Mouse (Mus musculus) lung, postnatal 0 days (tissue): Measurements from ENCODE around the gene Il24. TPM values are rescaled to one million over a fixed set of nuclear protein-coding genes. Genes with fewer than 3 reads are reported as not detected.

Experiments
- ATAC-seq: fragments of 200-750 bp; cut with Nextera tagmentation; 2 replicates; pipeline ENCODE4 v1.8.0; 2017; ENCODE audit warnings: moderate library complexity
- DNase-seq: peaks from one replicate; pipeline ENCODE4 v3.0.0-alpha.2; 2016; ENCODE audit warnings: low spot score
- H3K27ac ChIP-seq: fragments of 300-500 bp; sonication (generic); 2 replicates; pipeline ENCODE4 v1.5.1; 2014; ENCODE audit warnings: antibody characterized with exemption, mild to moderate bottlenecking, low read length, mixed read lengths
- H3K27me3 ChIP-seq: fragments of 300-500 bp; sonication (generic); replicated peaks from 2 replicates; pipeline ENCODE4 v1.6.1; 2014; ENCODE audit warnings: low read length, mixed read lengths; ENCODE audit not compliant: insufficient read depth
- H3K36me3 ChIP-seq: fragments of 300-500 bp; sonication (generic); 2 replicates; pipeline ENCODE4 v1.6.1; 2014; ENCODE audit warnings: low read length, mixed read lengths; ENCODE audit not compliant: insufficient read depth
- H3K4me1 ChIP-seq: fragments of 300-500 bp; sonication (generic); 2 replicates; pipeline ENCODE4 v1.6.1; 2014; ENCODE audit warnings: antibody characterized with exemption, low read depth, low read length, mixed read lengths; ENCODE audit not compliant: insufficient read depth
- H3K4me2 ChIP-seq: fragments of 300-500 bp; sonication (generic); replicated peaks from 2 replicates; pipeline ENCODE4 v1.6.1; 2014; ENCODE audit warnings: low read depth, mild to moderate bottlenecking, low read length, moderate library complexity, mixed read lengths
- H3K4me3 ChIP-seq: fragments of 300-500 bp; sonication (generic); 2 replicates; pipeline ENCODE4 v1.5.1; 2014; ENCODE audit warnings: low read depth, low read length
- H3K9ac ChIP-seq: fragments of 300-500 bp; sonication (generic); replicated peaks from 2 replicates; pipeline ENCODE4 v1.6.1; 2014; ENCODE audit warnings: low read depth, mild to moderate bottlenecking
- H3K9me3 ChIP-seq: fragments of 300-500 bp; sonication (generic); 2 replicates; pipeline ENCODE4 v1.6.1; 2016; ENCODE audit warnings: low read length, mixed read lengths
- CTCF ChIP-seq: IDR thresholded peaks from 2 replicates; pipeline ENCODE4 v1.5.1; 2016; ENCODE audit warnings: antibody characterized with exemption, mild to moderate bottlenecking
- EP300 ChIP-seq: IDR thresholded peaks from 2 replicates; pipeline ENCODE4 v1.6.1; 2016; ENCODE audit warnings: antibody characterized with exemption, mild to moderate bottlenecking, control low read depth
- WGBS: fragments of 180-500 bp; shearing (Covaris S2); extraction: QIAGEN DNeasy Blood & Tissue Kit; methylation state at CpG from one replicate; pipeline ENCODE4 v1.1.7; 2014; 5-methylcytosine and 5-hydroxymethylcytosine counted together
- polyA plus RNA-seq: library from polyadenylated mRNA; unstranded; fragments of >200 nt; fragmentation: Nextera tagmentation; extraction: Ambion mirVana; gene quantifications from 2 replicates; pipeline ENCODE4 v1.2.1, GENCODE M21; 2015

The Il24 gene
- polyA plus RNA-seq, 1 experiment from 2014 or later: not detected

DNA sequence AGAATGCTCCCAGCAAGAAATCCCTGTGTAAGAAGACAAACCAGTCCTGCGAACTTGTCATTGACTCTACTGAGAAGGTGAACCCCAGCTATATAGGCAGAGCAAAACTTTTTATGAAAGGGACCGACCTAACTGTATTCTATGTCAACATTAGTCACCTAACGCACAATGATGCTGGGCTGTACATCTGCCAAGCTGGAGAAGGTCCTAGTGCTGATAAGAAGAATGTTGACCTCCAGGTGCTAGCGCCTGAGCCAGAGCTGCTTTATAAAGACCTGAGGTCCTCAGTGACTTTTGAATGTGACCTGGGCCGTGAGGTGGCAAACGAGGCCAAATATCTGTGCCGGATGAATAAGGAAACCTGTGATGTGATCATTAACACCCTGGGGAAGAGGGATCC lies 42.7 kb downstream of the Il24 start:
- TF ChIP-seq CTCF (no peak), EP300 (no peak)
- Histone ChIP-seq H3K36me3 (no peaks in the 10 kb centered on the region), H3K9me3 (no peaks in the 10 kb centered on the region), H3K27ac (no peak overlapping the region), H3K4me3 (no peak overlapping the region), H3K4me2 (no peak overlapping the region), H3K4me1 (no peaks in the 10 kb centered on the region), H3K9ac (no peak overlapping the region), H3K27me3 (no peaks in the 10 kb centered on the region)
- ATAC-seq (no peak), DNase-seq (no peak)
- 75% methylated on average over 7 of the region's 7 CpGs for WGBS

- no peaks in the 10 kb centered on the region for H3K27me3 ChIP-seq
- no peak overlapping the region for H3K4me3 ChIP-seq
- H3K9me3 ChIP-seq: no peaks in the 10 kb centered on the region
- DNase-seq (no peak), ATAC-seq (no peak)
- H3K4me2 ChIP-seq: no peak overlapping the region
- TF ChIP-seq EP300: no peak
- no peak for TF ChIP-seq CTCF
- H3K4me1 ChIP-seq: no peaks in the 10 kb centered on the region
- no peak overlapping the region for H3K27ac ChIP-seq
- H3K9ac ChIP-seq: no peak overlapping the region
- 84% methylated on average over 7 of the region's 7 CpGs for WGBS
- H3K36me3 ChIP-seq: no peaks in the 10 kb centered on the region
Measured at GRCm38 (mm10) chr1:130841621-130842020, 45.6 kb downstream of the Il24 start.

DNA sequence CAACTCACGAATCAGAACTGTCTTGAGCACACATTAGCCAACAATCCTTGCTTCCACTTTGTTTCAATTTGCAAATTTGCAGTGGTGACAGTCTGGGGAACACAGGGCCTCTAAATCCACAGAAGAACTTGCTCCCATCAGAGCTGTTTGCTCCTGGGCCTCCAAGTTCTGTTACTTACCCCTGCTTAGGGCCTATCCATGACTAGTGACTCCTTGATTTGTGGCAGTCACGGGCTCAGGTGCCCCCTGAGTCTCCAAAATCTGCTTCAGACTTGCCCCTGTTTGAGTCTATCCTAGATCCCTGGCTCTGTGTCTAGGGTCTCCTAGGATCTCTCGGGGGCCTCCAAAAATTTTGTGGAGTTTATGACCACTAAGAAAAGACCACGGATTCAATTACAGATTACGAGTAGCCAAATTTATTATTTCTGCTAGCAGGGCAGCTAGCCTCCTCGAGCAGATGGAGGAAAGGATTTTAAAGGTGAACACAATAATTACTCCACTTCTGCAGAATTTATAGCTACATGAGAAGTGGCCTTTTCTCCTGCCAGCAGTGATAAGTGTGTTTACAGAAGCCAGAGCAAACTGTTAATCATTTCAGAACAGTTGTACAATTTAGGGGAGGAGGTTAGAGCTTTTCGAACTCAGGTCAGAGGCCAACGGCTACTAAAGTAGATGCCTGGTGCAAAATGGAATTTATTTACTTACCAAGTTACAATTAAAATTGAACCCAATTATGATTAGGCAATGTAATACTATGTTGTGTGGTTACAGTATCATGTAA lies 46.5 kb downstream of the Il24 start:
- H3K4me3 ChIP-seq: no peak overlapping the region
- no peaks in the 10 kb centered on the region for H3K36me3 ChIP-seq
- ATAC-seq: no peak
- 37% methylated on average over 8 of the region's 8 CpGs for WGBS
- no peak overlapping the region for H3K9ac ChIP-seq
- H3K4me1 ChIP-seq: no peaks in the 10 kb centered on the region
- TF ChIP-seq EP300 (no peak), CTCF (no peak)
- no peak overlapping the region for H3K27ac ChIP-seq
- DNase-seq: peak; percentile 12
- no peaks in the 10 kb centered on the region for H3K9me3 ChIP-seq
- no peak overlapping the region for H3K4me2 ChIP-seq
- H3K27me3 ChIP-seq: no peaks in the 10 kb centered on the region

DNA sequence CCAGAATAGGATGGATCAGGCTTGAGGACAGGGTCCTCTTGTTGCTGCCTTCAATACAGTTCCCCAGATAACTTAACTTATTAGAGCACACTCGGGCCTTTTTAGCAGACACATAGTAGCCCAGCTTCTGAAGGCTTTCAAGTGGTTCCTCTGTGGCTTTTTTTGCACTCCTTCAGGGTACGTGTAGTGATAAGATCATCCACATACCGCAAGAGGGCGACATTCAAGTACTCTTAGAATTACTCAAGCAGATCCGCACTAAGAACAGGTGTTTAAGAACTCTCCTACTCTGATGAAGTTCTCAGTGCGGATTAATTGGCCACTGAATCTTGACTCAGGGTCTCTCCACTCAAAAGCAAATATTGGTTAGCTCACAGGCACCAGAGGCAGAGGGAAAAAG lies 49.0 kb downstream of the Il24 start:
- TF ChIP-seq CTCF (peak; percentile 60), EP300 (peak; percentile 45; the same call in 1 of the 2 replicates)
- ATAC-seq: peak; percentile 47; the same call in 1 of the 2 replicates
- Histone ChIP-seq H3K27me3 (no peaks in the 10 kb centered on the region), H3K27ac (no peak overlapping the region), H3K36me3 (no peaks in the 10 kb centered on the region), H3K9ac (no peak overlapping the region), H3K9me3 (no peaks in the 10 kb centered on the region), H3K4me3 (no peak overlapping the region), H3K4me2 (no peak overlapping the region), H3K4me1 (no peaks in the 10 kb centered on the region)
- DNase-seq: peak; percentile 69
- WGBS: 33% methylated on average over 6 of the region's 6 CpGs

DNA sequence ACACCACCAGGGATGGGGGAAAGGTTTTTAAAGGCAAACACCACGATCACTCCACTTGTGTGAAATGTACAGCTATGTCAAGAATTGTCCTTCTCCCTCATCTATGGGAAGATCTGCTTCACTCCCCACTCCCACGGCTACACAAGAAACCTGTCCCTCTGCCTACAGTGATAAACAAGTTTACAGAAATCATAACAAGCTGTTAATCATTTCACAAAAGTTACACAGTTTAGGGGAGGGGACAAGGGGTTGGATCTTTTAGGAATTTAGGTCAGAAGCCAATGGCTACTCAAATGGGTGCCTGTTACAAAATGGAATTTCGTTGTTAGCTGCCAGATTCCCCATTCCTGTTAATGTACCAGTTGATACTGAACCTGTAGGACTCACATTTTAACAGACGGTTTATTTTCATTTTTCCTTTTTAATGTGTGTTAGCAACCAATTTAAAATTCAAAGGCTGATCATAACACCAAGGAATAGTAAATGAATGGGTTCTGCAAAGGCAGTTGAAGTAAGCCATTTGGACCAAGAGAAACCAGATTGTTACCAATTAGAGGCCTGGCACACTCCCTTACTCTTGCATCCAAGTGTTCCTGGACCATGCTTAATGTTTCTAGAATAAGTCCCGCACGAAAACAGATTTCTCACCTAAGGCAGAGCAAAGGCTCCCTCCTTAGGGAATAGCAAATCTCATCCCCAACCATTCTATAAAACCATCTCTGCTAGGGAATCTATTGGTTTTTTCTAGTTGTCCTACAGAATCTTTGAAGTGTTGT lies 51.9 kb downstream of the Il24 start:
- no peaks in the 10 kb centered on the region for H3K4me1 ChIP-seq
- no peak for ATAC-seq
- no peaks in the 10 kb centered on the region for H3K27me3 ChIP-seq
- no peak for TF ChIP-seq CTCF
- TF ChIP-seq EP300: no peak
- 83% methylated on average over 6 of the region's 6 CpGs for WGBS
- no peak overlapping the region for H3K27ac ChIP-seq
- no peaks in the 10 kb centered on the region for H3K9me3 ChIP-seq
- H3K4me3 ChIP-seq: no peak overlapping the region
- H3K9ac ChIP-seq: no peak overlapping the region
- H3K36me3 ChIP-seq: no peaks in the 10 kb centered on the region
- DNase-seq: no peak
- H3K4me2 ChIP-seq: no peak overlapping the region

- Histone ChIP-seq H3K36me3 (no peaks in the 10 kb centered on the region), H3K4me1 (no peaks in the 10 kb centered on the region), H3K27me3 (no peaks in the 10 kb centered on the region), H3K27ac (no peak overlapping the region), H3K4me2 (no peak overlapping the region), H3K9ac (no peak overlapping the region), H3K9me3 (no peaks in the 10 kb centered on the region), H3K4me3 (no peak overlapping the region)
- 65% methylated on average over 5 of the region's 5 CpGs for WGBS
- DNase-seq: no peak
- TF ChIP-seq CTCF (no peak), EP300 (no peak)
- no peak for ATAC-seq
Measured at GRCm38 (mm10) chr1:130832230-130833149, 54.8 kb downstream of the Il24 start.

Other genes starting within 250 kb of the Il24 start
- gene C4bp, start 225.8 kb downstream of the Il24 start, polyA plus RNA-seq: 0.06 and 0.08 TPM in 2 replicates
- not detected in 2 replicates for gene Gm29427, start 171.7 kb downstream of the Il24 start, polyA plus RNA-seq
- 15.0 and 17.1 TPM in 2 replicates for gene Yod1, start 170.1 kb downstream of the Il24 start, polyA plus RNA-seq
- gene Pfkfb2, start 158.2 kb downstream of the Il24 start, polyA plus RNA-seq: 12.8 and 13.5 TPM in 2 replicates
- 53.1 and 60.9 TPM in 2 replicates for gene AA986860, start 155.5 kb downstream of the Il24 start, polyA plus RNA-seq
- 0.06 and 0.27 TPM in 2 replicates for gene Fcamr, start 86.6 kb downstream of the Il24 start, polyA plus RNA-seq
- gene Pigr, start 60.8 kb downstream of the Il24 start, polyA plus RNA-seq: 0.08 and 0.26 TPM in 2 replicates
- gene Fcmr, start 21.8 kb downstream of the Il24 start, polyA plus RNA-seq: 0.37 and 0.82 TPM in 2 replicates
- gene Il20, start 24.0 kb upstream of the Il24 start, polyA plus RNA-seq: not detected in 2 replicates
- not detected in 2 replicates for gene Il19, start 52.7 kb upstream of the Il24 start, polyA plus RNA-seq
- gene Il10, start 132.4 kb upstream of the Il24 start, polyA plus RNA-seq: not detected in 2 replicates
- gene Mapkapk2, start 210.4 kb upstream of the Il24 start, polyA plus RNA-seq: 62.4 and 65.0 TPM in 2 replicates